Comparison of ENCODE assay signal across 33 mouse cellular contexts in genomic region chr2:163842043-163842442, GRCm38 (mm10). TPM values are rescaled to one million over a fixed set of nuclear protein-coding genes. Genes with fewer than 3 reads are reported as not detected.
A peak's percentile ranks its signal among the peaks of the same experiment; 100 is the strongest.
DNase-seq lines count a peak whose midpoint lies in the region; ATAC-seq and TF ChIP-seq lines count a peak whose summit lies in the region.
"Had no signal": no experiment of that assay in that cellular context is flagged by ENCODE, and none has a peak within 500 bp of the region (broad histone marks: within the 10 kb centered on the region; RNA-seq: fewer than 3 reads in every experiment).

No protein-coding gene starts in this region.

- peak; percentile 32 for ATAC-seq in lung, postnatal 0 days
- ATAC-seq: activated CD4-positive, CD25-positive, alpha-beta regulatory T cell, adult 4 months; forebrain, embryonic 13.5 days; forebrain, embryonic 16.5 days; hindbrain, postnatal 0 days had no signal

- peak; percentile 47 for DNase-seq in lung, postnatal 0 days (ENCODE audit: low spot score)
- DNase-seq in lung, adult 2 months, result no peak
- DNase-seq in CH12.LX (ENCODE audit: extremely low read depth), result peak; percentile 10
- DNase-seq in lung, postnatal 14 days, result peak; percentile 28
- peak; percentile 34 to 70 for DNase-seq in lung, postnatal 4 days
- DNase-seq in adrenal gland, postnatal 36 days, result no peak
- no peak for DNase-seq in forebrain, embryonic 10.5 days (ENCODE audit: extremely low spot score, low spot score)
- DNase-seq: adrenal gland, adult 8-10 months; adrenal gland, postnatal 25 days; B cell, adult 2 months; cerebellum, adult 18-20 months; cerebellum, adult 9-10 months; cerebellum, postnatal 14 days; gastrocnemius, postnatal 10 days; gastrocnemius, postnatal 36 days; heart, adult 2 months; heart, postnatal 14 days; heart, postnatal 4 days had no signal

- dilution Hi-C loops in CH12.LX (cut with MboI; ENCODE audit: extremely low pct_ligation_motif_present, extremely low pct_unique_long_range_greater_than_20kb, low sequenced_read_pairs), result no loop called here

- H3K36me3 ChIP-seq in lung, postnatal 0 days (ENCODE audit: insufficient read depth, low read length), result no peaks in the 10 kb centered on the region
- H3K36me3 ChIP-seq in CH12.LX (replicated peaks in 1 of 2; ENCODE audit: control insufficient read depth in 1 of 2, insufficient read depth in 1 of 2, low read length in 1 of 2), result no peaks in the 10 kb centered on the region
- no peaks in the 10 kb centered on the region for H3K36me3 ChIP-seq in forebrain, embryonic 10.5 days (replicated peaks)
- H3K36me3 ChIP-seq: embryonic facial prominence, embryonic 10.5 days; embryonic facial prominence, embryonic 13.5 days; heart, embryonic 10.5 days; heart, embryonic 13.5 days had no signal

- no peak for TF ChIP-seq POLR2A in lung, adult 2 months (IDR thresholded peaks at IDR 0.05; ENCODE audit: borderline replicate concordance, extremely low read depth, low read depth, low read length)
- no peak for TF ChIP-seq POLR2A in CH12.LX (IDR thresholded peaks at IDR 0.05; ENCODE audit: low read depth, low read length)

- no peak for TF ChIP-seq CTCF in lung, postnatal 0 days (IDR thresholded peaks at IDR 0.05)
- TF ChIP-seq CTCF in lung, adult 2 months (IDR thresholded peaks at IDR 0.05; ENCODE audit: insufficient read depth, low read length), result no peak
- no peak for TF ChIP-seq CTCF in CH12.LX (conservative IDR thresholded peaks at IDR 0.05 in 1 of 2, IDR thresholded peaks at IDR 0.05 in 1 of 2; ENCODE audit: low read depth in 2 of 2, low read length in 2 of 2)

- 53% methylated on average over 4 of the region's 4 CpGs for WGBS in lung, postnatal 0 days
- WGBS in lung, adult 2 months, result 57% methylated on average over 4 of the region's 4 CpGs
- 85% methylated on average over 4 of the region's 4 CpGs for WGBS in forebrain, embryonic 10.5 days

- TF ChIP-seq EP300 in lung, postnatal 0 days (IDR thresholded peaks at IDR 0.05), result no peak
- no peak for TF ChIP-seq EP300 in CH12.LX (IDR thresholded peaks at IDR 0.05; ENCODE audit: low read length)

- no peak overlapping the region for H3K4me2 ChIP-seq in lung, postnatal 0 days (replicated peaks; ENCODE audit: low read depth, low read length)
- H3K4me2 ChIP-seq in CH12.LX (ENCODE audit: insufficient read depth, low read depth, poor library complexity, severe bottlenecking), result no peak overlapping the region
- H3K4me2 ChIP-seq: embryonic facial prominence, embryonic 13.5 days; forebrain, embryonic 13.5 days; heart, embryonic 13.5 days; hindbrain, embryonic 14.5 days had no signal

- H3K79me2 ChIP-seq in CH12.LX (replicated peaks; ENCODE audit: control insufficient read depth, extremely low read depth, insufficient read depth, poor library complexity, severe bottlenecking), result no peaks in the 10 kb centered on the region

- H3K27ac ChIP-seq in lung, postnatal 0 days (ENCODE audit: low read length), result no peak overlapping the region
- H3K27ac ChIP-seq in CH12.LX (ENCODE audit: insufficient read depth, low read depth), result no peak overlapping the region
- H3K27ac ChIP-seq in forebrain, embryonic 10.5 days, result no peak overlapping the region
- H3K27ac ChIP-seq: embryonic facial prominence, embryonic 10.5 days; embryonic facial prominence, embryonic 13.5 days; forebrain, embryonic 13.5 days; heart, adult 2 months; heart, embryonic 10.5 days; heart, embryonic 13.5 days; hindbrain, embryonic 14.5 days; hindbrain, postnatal 0 days had no signal

- in situ Hi-C loops in CH12.LX (cut with MboI; ENCODE audit: low pct_ligation_motif_present, low pct_unique_long_range_greater_than_20kb, low sequenced_read_pairs), result no loop called here

- no peak overlapping the region for H3K9ac ChIP-seq in lung, postnatal 0 days (replicated peaks; ENCODE audit: low read depth)
- no peak overlapping the region for H3K9ac ChIP-seq in CH12.LX (ENCODE audit: insufficient read depth, low read depth)
- H3K9ac ChIP-seq: embryonic facial prominence, embryonic 13.5 days; forebrain, embryonic 13.5 days; heart, embryonic 13.5 days; hindbrain, embryonic 14.5 days had no signal

- no peaks in the 10 kb centered on the region for H3K9me3 ChIP-seq in lung, postnatal 0 days (ENCODE audit: low read length)
- no peaks in the 10 kb centered on the region for H3K9me3 ChIP-seq in CH12.LX (replicated peaks; ENCODE audit: low read length)
- no peaks in the 10 kb centered on the region for H3K9me3 ChIP-seq in forebrain, embryonic 10.5 days
- H3K9me3 ChIP-seq: embryonic facial prominence, embryonic 13.5 days; forebrain, embryonic 13.5 days; heart, embryonic 10.5 days; heart, embryonic 13.5 days had no signal

- H3K27me3 ChIP-seq in lung, postnatal 0 days (replicated peaks; ENCODE audit: insufficient read depth, low read length), result no peaks in the 10 kb centered on the region
- H3K27me3 ChIP-seq in CH12.LX (replicated peaks), result peaks cover 41% of the 10 kb centered on the region
- H3K27me3 ChIP-seq in forebrain, embryonic 10.5 days (ENCODE audit: poor library complexity, severe bottlenecking), result peaks cover 7% of the 10 kb centered on the region; the same call in 1 of the 2 replicates

- H3K4me3 ChIP-seq in lung, postnatal 0 days (ENCODE audit: low read depth, low read length), result no peak overlapping the region
- no peak overlapping the region for H3K4me3 ChIP-seq in lung, adult 2 months (replicated peaks; ENCODE audit: extremely low read depth, low read depth, low read length)
- H3K4me3 ChIP-seq in CH12.LX (replicated peaks in 1 of 3; ENCODE audit: low read depth in 2 of 3, low read length in 2 of 3, poor library complexity in 1 of 3), result no peak overlapping the region
- H3K4me3 ChIP-seq in forebrain, embryonic 10.5 days, result no peak overlapping the region
- H3K4me3 ChIP-seq: embryonic facial prominence, embryonic 10.5 days; embryonic facial prominence, embryonic 13.5 days; erythroblast, embryonic 14.5 days; forebrain, embryonic 13.5 days; heart, adult 2 months; heart, embryonic 10.5 days; heart, embryonic 13.5 days had no signal

- H3K4me1 ChIP-seq in lung, postnatal 0 days (ENCODE audit: insufficient read depth, low read depth, low read length), result no peaks in the 10 kb centered on the region
- no peaks in the 10 kb centered on the region for H3K4me1 ChIP-seq in lung, adult 2 months (ENCODE audit: control insufficient read depth, insufficient read depth, low read length)
- H3K4me1 ChIP-seq in CH12.LX (ENCODE audit: control insufficient read depth in 1 of 2, insufficient read depth in 2 of 2), result no peaks in the 10 kb centered on the region
- 0 out of 2 replicates have a peak, but pooled peaks cover 2% of the 10 kb centered on the region for H3K4me1 ChIP-seq in forebrain, embryonic 10.5 days
- H3K4me1 ChIP-seq: embryonic facial prominence, embryonic 10.5 days; embryonic facial prominence, embryonic 13.5 days; forebrain, embryonic 13.5 days; heart, embryonic 10.5 days had no signal

- no peak for TF ChIP-seq RAD21 in CH12.LX (IDR thresholded peaks at IDR 0.05; ENCODE audit: low read depth, low read length)

TF ChIP-seq in CH12.LX, 34 proteins besides CTCF, POLR2A, EP300 and RAD21:
- TF ChIP-seq BHLHE40 (IDR thresholded peaks at IDR 0.05; ENCODE audit: low read depth, low read length), result no peak
- TF ChIP-seq ELF1 (IDR thresholded peaks at IDR 0.05; ENCODE audit: low read depth, low read length), result no peak
- TF ChIP-seq ZMIZ1 (IDR thresholded peaks at IDR 0.05; ENCODE audit: low read depth, low read length), result no peak
- no peak for TF ChIP-seq ZNF384 (IDR thresholded peaks at IDR 0.05; ENCODE audit: low read depth, low read length)
- TF ChIP-seq NRF1 (IDR thresholded peaks at IDR 0.05; ENCODE audit: low read depth, low read length), result no peak
- peak; percentile 67; the same call in 1 of the 2 replicates for TF ChIP-seq TBP (conservative IDR thresholded peaks at IDR 0.05; ENCODE audit: low read depth, low read length)
- TF ChIP-seq MXI1 (IDR thresholded peaks at IDR 0.05; ENCODE audit: low read depth, low read length), result no peak
- no peak for TF ChIP-seq UBTF (IDR thresholded peaks at IDR 0.05; ENCODE audit: low read depth, low read length)

RNA-seq across cellular contexts. Expression of gene Kcnk15, which starts 11.4 kb away (rescaled TPM):
- not detected in 2 replicates for polyA plus RNA-seq in lung, postnatal 0 days (2015; fragmentation: Nextera tagmentation; extraction: Ambion mirVana)
- not detected in 2 replicates for polyA plus RNA-seq in lung, adult 2 months (2012; rRNA removed)
- not detected in 2 replicates for total RNA-seq in CH12.LX (2012; rRNA removed)
- not detected in 2 replicates for total RNA-seq in CH12.LX (2014; rRNA removed)
- not detected in 2 replicates for polyA plus RNA-seq in CH12.LX (2012; ENCODE audit: insufficient read length, low read depth)
- total RNA-seq in adrenal gland, postnatal 36 days (2021), result not detected
- not detected in 2 replicates for polyA plus RNA-seq in forebrain, embryonic 10.5 days (2016; fragmentation: Nextera tagmentation; extraction: Ambion mirVana)
- total RNA-seq: adrenal gland, adult 8-10 months; adrenal gland, postnatal 25 days; gastrocnemius, adult 18-20 months; gastrocnemius, postnatal 10 days; gastrocnemius, postnatal 36 days; granulocyte monocyte progenitor cell, adult 5-6 weeks; heart, adult 2 months; heart, postnatal 14 days; heart, postnatal 4 days; MEL had no signal
- polyA plus RNA-seq: activated CD4-positive, CD25-positive, alpha-beta regulatory T cell, adult 4 months; embryonic facial prominence, embryonic 10.5 days; embryonic facial prominence, embryonic 13.5 days; erythroblast, embryonic 14.5 days; forebrain, embryonic 13.5 days; forebrain, embryonic 16.5 days; heart, adult 2 months; heart, embryonic 10.5 days; heart, embryonic 13.5 days; heart, embryonic 16.5 days; hindbrain, embryonic 11.5 days; hindbrain, embryonic 14.5 days had no signal

RNA-seq across cellular contexts. Expression of gene Ccn5, which starts 21.4 kb away (rescaled TPM):
- 2.4 and 2.7 TPM in 2 replicates for polyA plus RNA-seq in lung, postnatal 0 days (2015; fragmentation: Nextera tagmentation; extraction: Ambion mirVana)
- 71.4 and 97.6 TPM in 2 replicates for polyA plus RNA-seq in lung, adult 2 months (2012; rRNA removed)
- total RNA-seq in CH12.LX (2012; rRNA removed) (0.13 TPM in 1 of 2 replicates, not detected in the other), CH12.LX (2014; rRNA removed) (not detected in 2 replicates)
- not detected in 2 replicates for polyA plus RNA-seq in CH12.LX (2012; ENCODE audit: insufficient read length, low read depth)
- total RNA-seq in adrenal gland, postnatal 36 days (2021), result under 1 TPM in 1 of 2 experiments, not detected in 1; 0.63 TPM
- 0.29 and 0.34 TPM in 2 replicates for polyA plus RNA-seq in forebrain, embryonic 10.5 days (2016; fragmentation: Nextera tagmentation; extraction: Ambion mirVana)
- total RNA-seq: adrenal gland, postnatal 25 days; granulocyte monocyte progenitor cell, adult 5-6 weeks; MEL had no signal
- polyA plus RNA-seq: activated CD4-positive, CD25-positive, alpha-beta regulatory T cell, adult 4 months; erythroblast, embryonic 14.5 days; hindbrain, embryonic 14.5 days had no signal

Comparison
In these comparisons a context has a peak if more than half of its experiments do, and no peak if none do; other contexts are left out.
1. DNase-seq: peak in lung, postnatal 0 days (single experiment), CH12.LX (single experiment), lung, postnatal 14 days (single experiment) and lung, postnatal 4 days (2 of 2); none in lung, adult 2 months (single experiment), adrenal gland, postnatal 36 days (0 of 2) and forebrain, embryonic 10.5 days (single experiment).
2. RNA of gene Ccn5, which starts 21.4 kb away (polyA plus RNA-seq): 71.4 to 97.6 TPM in lung, adult 2 months; 2.4 to 2.7 TPM in lung, postnatal 0 days, 0.29 to 0.34 TPM in forebrain, embryonic 10.5 days and not detected in CH12.LX; every median in the first group is over 10 times any median in the second.